Mouse (Mus musculus) hindbrain, postnatal 0 days (tissue): ENCODE measurements around the gene Vmn2r29. TPM values are rescaled to one million over a fixed set of nuclear protein-coding genes. Genes with fewer than 3 reads are reported as not detected.

ENCODE experiments used
- ATAC-seq: fragments of 200-750 bp; cut with Nextera tagmentation; 2 replicates; pipeline ENCODE4 v1.8.0; 2017; ENCODE audit warnings: mild to moderate bottlenecking, moderate TSS enrichment, moderate library complexity
- DNase-seq: peaks from one replicate; pipeline ENCODE4 v3.0.0-alpha.2; 2015; ENCODE audit warnings: low spot score
- H3K27ac ChIP-seq: fragments of 300-500 bp; sonication (generic); 2 replicates; pipeline ENCODE4 v1.5.1; 2014; ENCODE audit warnings: mild to moderate bottlenecking
- H3K27me3 ChIP-seq: fragments of 300-500 bp; sonication (generic); 2 replicates; pipeline ENCODE4 v1.6.1; 2014; ENCODE audit warnings: low read length, mixed read lengths; ENCODE audit not compliant: insufficient read depth
- H3K36me3 ChIP-seq: fragments of 300-500 bp; sonication (generic); 2 replicates; pipeline ENCODE4 v1.6.1; 2014; ENCODE audit warnings: low read length, mixed read lengths; ENCODE audit not compliant: insufficient read depth
- H3K4me1 ChIP-seq: fragments of 300-500 bp; sonication (generic); 2 replicates; pipeline ENCODE4 v1.6.1; 2014; ENCODE audit warnings: antibody characterized with exemption, low read length, mixed read lengths; ENCODE audit not compliant: insufficient read depth
- H3K4me2 ChIP-seq: fragments of 300-500 bp; sonication (generic); 2 replicates; pipeline ENCODE4 v1.6.1; 2014; ENCODE audit warnings: low read depth, mild to moderate bottlenecking, low read length, moderate library complexity, mixed read lengths
- H3K4me3 ChIP-seq: fragments of 300-500 bp; sonication (generic); 2 replicates; pipeline ENCODE4 v1.5.1; 2014; ENCODE audit warnings: low read length
- H3K9ac ChIP-seq: fragments of 300-500 bp; sonication (generic); replicated peaks from 2 replicates; pipeline ENCODE4 v1.6.1; 2014; ENCODE audit warnings: mild to moderate bottlenecking, low read length, moderate library complexity, mixed read lengths
- H3K9me3 ChIP-seq: fragments of 300-500 bp; sonication (generic); 2 replicates; pipeline ENCODE4 v1.6.1; 2016; ENCODE audit warnings: low read length, mixed read lengths
- CTCF ChIP-seq: IDR thresholded peaks from 2 replicates; pipeline ENCODE4 v1.5.1; 2016; ENCODE audit warnings: antibody characterized with exemption, control low read depth, low read depth
- WGBS: fragments of 180-500 bp; shearing (Covaris S2); extraction: QIAGEN DNeasy Blood & Tissue Kit; methylation state at CpG from one replicate; pipeline ENCODE4 v1.1.7; 2014; 5-methylcytosine and 5-hydroxymethylcytosine counted together
- polyA plus RNA-seq: library from polyadenylated mRNA; unstranded; fragments of >200 nt; fragmentation: Nextera tagmentation; extraction: Ambion mirVana; gene quantifications from 2 replicates; pipeline ENCODE4 v1.2.1, GENCODE M21; 2015
- total RNA-seq: library from RNA; depleted of rRNA; stranded (reverse); fragments of >200 nt; gene quantifications from 2 replicates; pipeline ENCODE4 v1.2.3, GENCODE M21; 2014; rRNA removed

The Vmn2r29 gene
- total and polyA plus RNA-seq, 2 experiments from 2014 or later: 0.55 to 2.3 TPM

DNA sequence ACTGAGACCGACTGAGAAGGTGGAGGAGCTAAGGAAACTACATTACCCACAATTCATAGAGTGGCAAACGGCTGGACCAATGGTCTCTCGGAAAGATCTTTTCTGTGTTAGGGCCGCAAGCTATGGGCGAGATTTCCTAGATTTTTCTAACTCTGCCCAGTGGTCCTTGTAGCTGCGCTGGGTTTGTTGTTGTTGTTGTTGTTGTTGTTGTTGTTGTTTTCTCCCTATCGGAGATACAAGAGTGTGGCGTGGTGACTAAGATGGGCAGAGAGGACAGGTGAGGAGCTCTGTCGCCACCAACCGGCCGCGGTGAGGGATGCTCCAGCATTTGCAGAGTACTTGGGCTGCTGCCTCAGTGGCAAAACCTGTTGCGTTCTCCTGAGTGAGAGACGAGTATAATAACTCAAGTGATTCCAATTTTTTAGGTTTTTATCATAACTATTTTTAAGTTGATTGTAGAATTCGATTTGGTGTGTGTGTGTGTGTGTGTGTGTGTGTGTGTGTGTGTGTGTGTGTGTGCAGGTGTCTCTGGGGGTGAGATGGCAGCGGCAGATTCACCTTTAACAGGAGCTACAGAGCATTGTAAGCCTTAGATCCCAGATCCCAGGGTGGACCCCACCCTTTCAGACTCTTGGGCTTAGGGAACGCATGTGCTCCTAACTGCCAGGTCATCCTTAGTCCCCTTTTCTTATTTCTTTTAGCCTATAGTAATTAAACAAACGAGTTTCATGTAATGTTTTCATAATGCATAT is 58.8 kb downstream of the Vmn2r29 start:
- H3K9ac ChIP-seq: 0 out of 2 replicates have a peak overlapping the region, but pooled peaks have one; percentile 14
- WGBS: 13% methylated on average over 18 of the region's 18 CpGs

DNA sequence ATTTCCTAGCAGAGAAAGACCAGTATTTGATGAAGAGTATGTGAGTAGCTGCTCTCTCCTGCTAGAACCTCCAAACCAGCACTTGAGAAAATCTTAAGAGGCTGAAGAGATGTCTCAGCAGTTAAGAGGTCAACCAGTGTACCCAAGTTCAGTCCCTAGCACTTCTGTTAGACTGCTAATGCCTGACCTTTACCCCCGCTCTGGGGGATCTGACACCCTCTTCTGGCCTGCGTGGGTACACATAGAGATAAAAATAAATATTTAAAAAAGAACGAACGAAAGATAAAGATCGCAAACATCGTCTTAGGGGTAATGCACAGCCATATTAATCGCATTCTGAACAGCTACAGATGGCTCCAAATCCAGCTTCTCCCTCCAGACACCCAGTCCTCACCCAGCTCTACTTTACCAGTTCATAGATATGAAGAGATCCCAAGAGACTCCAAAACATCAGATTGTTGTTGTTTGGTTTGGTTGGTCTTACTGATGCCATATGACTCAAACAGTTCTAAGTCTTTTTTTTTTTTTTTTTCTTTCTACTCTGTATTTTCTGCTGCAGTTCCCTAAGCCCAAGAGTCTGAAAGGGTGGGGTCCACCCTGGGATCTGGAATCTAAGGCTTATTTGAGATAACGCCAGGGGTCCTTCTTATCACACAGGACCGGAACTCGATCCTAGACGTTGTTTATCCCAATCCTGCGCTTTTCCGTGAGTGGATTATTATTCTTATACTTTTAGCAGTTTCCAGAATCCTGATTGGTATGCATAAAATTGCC is 59.5 kb downstream of the Vmn2r29 start:
- no peak for TF ChIP-seq CTCF
- Histone ChIP-seq H3K4me3 (peak overlapping the region; percentile 50), H3K9ac (0 out of 2 replicates have a peak overlapping the region, but pooled peaks have one; percentile 14), H3K9me3 (no peaks in the 10 kb centered on the region), H3K4me2 (peak overlapping the region; percentile 50), H3K27me3 (no peaks in the 10 kb centered on the region), H3K27ac (no peak overlapping the region), H3K36me3 (peaks cover 10% of the 10 kb centered on the region; the same call in 1 of the 2 replicates), H3K4me1 (no peaks in the 10 kb centered on the region)
- ATAC-seq (peak; percentile 75), DNase-seq (no peak)
- 39% methylated on average over 13 of the region's 13 CpGs for WGBS

More for the DNA sequence above, 58.8 kb downstream of the Vmn2r29 start:
- H3K27ac ChIP-seq: no peak overlapping the region
- DNase-seq (peak; percentile 82), ATAC-seq (peak; percentile 97)
- H3K4me2 ChIP-seq: peak overlapping the region; percentile 50
- TF ChIP-seq CTCF: peak; percentile 82
- no peaks in the 10 kb centered on the region for H3K4me1 ChIP-seq
- peak overlapping the region; percentile 50 for H3K4me3 ChIP-seq
- no peaks in the 10 kb centered on the region for H3K9me3 ChIP-seq
- no peaks in the 10 kb centered on the region for H3K27me3 ChIP-seq
- 0 out of 2 replicates have a peak, but pooled peaks cover 4% of the 10 kb centered on the region for H3K36me3 ChIP-seq

DNA sequence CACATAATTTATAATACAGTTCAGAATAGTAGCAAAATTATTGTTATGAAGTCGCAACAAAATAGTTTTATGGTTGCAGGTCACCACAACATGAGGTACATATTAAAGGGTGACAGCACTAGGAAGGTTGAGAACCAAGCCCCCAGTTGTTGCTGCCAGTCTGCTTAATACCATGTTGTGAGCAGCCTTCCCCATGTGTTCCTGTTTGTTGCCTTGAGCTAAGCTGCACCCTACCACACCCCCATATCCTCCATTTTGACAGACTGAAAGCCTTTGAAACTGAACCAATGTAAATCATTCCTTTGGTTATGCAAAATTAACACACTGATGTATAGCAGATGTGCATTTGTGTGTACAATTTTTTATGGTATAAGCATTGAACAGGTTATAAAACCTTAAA is 61.2 kb downstream of the Vmn2r29 start:
- Histone ChIP-seq H3K4me3 (no peak overlapping the region), H3K27me3 (no peaks in the 10 kb centered on the region), H3K36me3 (peaks cover 26% of the 10 kb centered on the region), H3K4me1 (no peaks in the 10 kb centered on the region), H3K4me2 (no peak overlapping the region), H3K9ac (no peak overlapping the region), H3K9me3 (no peaks in the 10 kb centered on the region), H3K27ac (no peak overlapping the region)
- WGBS: 92% methylated on average over 1 of the region's 1 CpGs
- no peak for DNase-seq
- no peak for ATAC-seq
- no peak for TF ChIP-seq CTCF

Other genes with a start within 250 kb of the Vmn2r29 start
- 15.8 and 20.0 TPM in 2 replicates for gene Zfp954, start 125.8 kb downstream of the Vmn2r29 start, total RNA-seq
- gene Zfp954, start 125.8 kb downstream of the Vmn2r29 start, polyA plus RNA-seq: 11.2 and 12.1 TPM in 2 replicates
- gene Zfp773, start 110.6 kb downstream of the Vmn2r29 start, total RNA-seq: 1.7 and 2.8 TPM in 2 replicates
- 3.2 and 3.5 TPM in 2 replicates for gene Zfp773, start 110.6 kb downstream of the Vmn2r29 start, polyA plus RNA-seq
- gene Zfp418, start 76.0 kb downstream of the Vmn2r29 start, total RNA-seq: 2.8 and 5.1 TPM in 2 replicates
- gene Zfp418, start 76.0 kb downstream of the Vmn2r29 start, polyA plus RNA-seq: 1.1 and 1.4 TPM in 2 replicates
- gene Zfp772, start 37.3 kb downstream of the Vmn2r29 start, total RNA-seq: 6.7 and 7.9 TPM in 2 replicates
- gene Zfp772, start 37.3 kb downstream of the Vmn2r29 start, polyA plus RNA-seq: 5.8 and 6.2 TPM in 2 replicates
- 2.6 and 8.5 TPM in 2 replicates for gene Gm45844, start 31.0 kb upstream of the Vmn2r29 start, total RNA-seq
- 10.1 and 13.6 TPM in 2 replicates for gene Gm45844, start 31.0 kb upstream of the Vmn2r29 start, polyA plus RNA-seq
- gene Clcn4, start 53.5 kb upstream of the Vmn2r29 start, total RNA-seq: 155 and 166 TPM in 2 replicates
- 188 and 195 TPM in 2 replicates for gene Clcn4, start 53.5 kb upstream of the Vmn2r29 start, polyA plus RNA-seq
- not detected in 2 replicates for gene Vmn2r30, start 90.3 kb upstream of the Vmn2r29 start, total RNA-seq
- not detected in 2 replicates for gene Vmn2r30, start 90.3 kb upstream of the Vmn2r29 start, polyA plus RNA-seq
- gene Gm45783, start 127.2 kb upstream of the Vmn2r29 start, total RNA-seq: not detected in 2 replicates
- gene Gm45783, start 127.2 kb upstream of the Vmn2r29 start, polyA plus RNA-seq: not detected in 2 replicates
- gene Vmn2r31, start 152.4 kb upstream of the Vmn2r29 start, total RNA-seq: not detected in 2 replicates
- not detected in 2 replicates for gene Vmn2r31, start 152.4 kb upstream of the Vmn2r29 start, polyA plus RNA-seq
- not detected in 2 replicates for gene Vmn2r32, start 232.7 kb upstream of the Vmn2r29 start, total RNA-seq
- gene Vmn2r32, start 232.7 kb upstream of the Vmn2r29 start, polyA plus RNA-seq: not detected in 2 replicates